14 mouse cellular contexts compared by ENCODE assay signal in the genomic region with DNA sequence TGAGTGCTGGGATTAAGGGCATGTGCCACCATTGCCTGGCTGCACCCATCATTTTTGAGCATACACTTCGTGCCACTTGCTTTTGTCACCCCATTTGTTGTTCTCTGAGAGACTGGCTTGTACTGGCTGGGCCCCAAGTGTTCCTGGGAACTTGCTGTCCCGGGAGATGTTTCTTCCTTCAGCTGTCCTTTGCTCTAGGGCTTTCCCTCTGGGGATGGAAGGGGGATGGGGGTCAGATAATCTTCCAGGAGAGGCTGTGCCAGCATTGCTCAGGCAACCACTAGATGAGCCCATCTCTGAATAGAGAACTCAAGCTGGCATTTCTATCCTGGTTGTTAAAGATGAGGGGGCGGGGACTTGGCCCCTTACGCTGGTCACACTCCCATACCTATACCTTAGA. TPM values are rescaled to one million over a fixed set of nuclear protein-coding genes. Genes with fewer than 3 reads are reported as not detected.
DNase-seq lines count a peak whose midpoint lies in the region; TF ChIP-seq lines count a peak whose summit lies in the region.
"Had no signal": no experiment of that assay in that cellular context is flagged by ENCODE, and none has a peak within 500 bp of the region (broad histone marks: within the 10 kb centered on the region; RNA-seq: fewer than 3 reads in every experiment).

No protein-coding gene starts in this region.

- TF ChIP-seq CTCF in left cerebral cortex, adult 2 months (IDR thresholded peaks at IDR 0.05), result no peak

- no peaks in the 10 kb centered on the region for H3K36me3 ChIP-seq in heart, embryonic 10.5 days
- no peaks in the 10 kb centered on the region for H3K36me3 ChIP-seq in macrophage (ENCODE audit: inconsistent target)
- H3K36me3 ChIP-seq: embryonic facial prominence, embryonic 13.5 days; hindbrain, embryonic 12.5 days; liver, embryonic 12.5 days; neural tube, embryonic 15.5 days had no signal

- intact Hi-C loops in left cerebral cortex, adult 2 months (cut with DNase I), result no loop called here

- H3K27me3 ChIP-seq in heart, embryonic 10.5 days (ENCODE audit: insufficient read depth, poor library complexity, severe bottlenecking), result no peaks in the 10 kb centered on the region
- H3K27me3 ChIP-seq: embryonic facial prominence, embryonic 13.5 days; hindbrain, embryonic 12.5 days; liver, embryonic 12.5 days; neural tube, embryonic 15.5 days had no signal

- H3K27ac ChIP-seq in heart, embryonic 10.5 days, result no peak overlapping the region
- H3K27ac ChIP-seq in left cerebral cortex, adult 2 months, result peak overlapping the region; percentile 72; the same call in 1 of the 2 replicates
- H3K27ac ChIP-seq in macrophage, result peak overlapping the region; percentile 44; the same call in 1 of the 2 replicates
- H3K27ac ChIP-seq: embryonic facial prominence, embryonic 13.5 days; hindbrain, embryonic 12.5 days; liver, embryonic 12.5 days had no signal

- DNase-seq in adrenal gland, adult (ENCODE audit: inconsistent age in 2 of 2, low spot score in 1 of 2), result peak; percentile 57 to 65
- no peak for DNase-seq in adrenal gland, adult 18-20 months (ENCODE audit: low spot score in 2 of 2)
- peak; percentile 76 to 84 for DNase-seq in heart, adult 18-20 months
- no peak for DNase-seq in heart, embryonic 10.5 days (ENCODE audit: low spot score)
- no peak for DNase-seq in left cerebral cortex, adult 2 months (ENCODE audit: extremely low spot score in 1 of 2, low spot score in 2 of 2)
- DNase-seq in left cerebral cortex, adult 11 months (ENCODE audit: low spot score), result no peak
- DNase-seq in embryo, embryonic 11 days, result no peak
- DNase-seq: cerebellum, postnatal 36 days; thymus, postnatal 4 days had no signal

- 74% methylated on average over 4 of the region's 4 CpGs for WGBS in heart, embryonic 10.5 days
- 91% methylated on average over 4 of the region's 4 CpGs for whole genome bisulfite sequencing in macrophage (ENCODE audit: missing documents)

- H3K4me3 ChIP-seq in heart, embryonic 10.5 days, result no peak overlapping the region
- no peak overlapping the region for H3K4me3 ChIP-seq in left cerebral cortex, adult 2 months
- no peak overlapping the region for H3K4me3 ChIP-seq in macrophage (ENCODE audit: inconsistent target)
- H3K4me3 ChIP-seq: embryonic facial prominence, embryonic 13.5 days; hindbrain, embryonic 12.5 days; liver, embryonic 12.5 days; neural tube, embryonic 15.5 days had no signal

- no peaks in the 10 kb centered on the region for H3K9me3 ChIP-seq in heart, embryonic 10.5 days
- H3K9me3 ChIP-seq: embryonic facial prominence, embryonic 13.5 days; hindbrain, embryonic 12.5 days; liver, embryonic 12.5 days; neural tube, embryonic 15.5 days had no signal

- H3K4me1 ChIP-seq in heart, embryonic 10.5 days, result peaks cover 29% of the 10 kb centered on the region; the same call in 1 of the 2 replicates
- H3K4me1 ChIP-seq: embryonic facial prominence, embryonic 13.5 days had no signal

- no peaks in the 10 kb centered on the region for H3K79me2 ChIP-seq in macrophage (ENCODE audit: inconsistent target)

RNA-seq across cellular contexts. Expression of gene Slc25a33, which starts 17.4 kb away (rescaled TPM):
- total RNA-seq in adrenal gland, adult 18-20 months (2021), result 10 to 100 TPM; 16.3 to 24.3 TPM
- 10 to 100 TPM; 22.7 to 25.7 TPM for total RNA-seq in heart, adult 18-20 months (2021)
- polyA plus RNA-seq in heart, embryonic 10.5 days (2016; fragmentation: Nextera tagmentation; extraction: Ambion mirVana), result 9.0 and 15.5 TPM in 2 replicates
- total RNA-seq in left cerebral cortex, adult 2 months (2021), result 10 to 100 TPM; 25.9 to 30.2 TPM
- total RNA-seq in macrophage (2018; cell fraction: chromatin; rRNA removed), result 10 to 100 TPM in 1 of 26 experiments, 1 to 10 TPM in 23, under 1 TPM in 2; 0.46 to 25.3 (median 2.5) TPM
- 1 to 10 TPM; 3.2 to 8.9 (median 4.8) TPM for total RNA-seq in macrophage (2018; cell fraction: cytosol; rRNA removed)
- 10 to 100 TPM in 4 of 26 experiments, 1 to 10 TPM in 22; 1.1 to 15.7 (median 5.1) TPM for total RNA-seq in macrophage (2018; cell fraction: nucleus; rRNA removed)
- 1.5 to 5.8 TPM (median 4.0 TPM) in 3 replicates for polyA plus RNA-seq in macrophage (2018)

RNA-seq across cellular contexts. Expression of gene Tmem201, which starts 53.6 kb away (rescaled TPM):
- 10 to 100 TPM; 27.8 to 29.0 TPM for total RNA-seq in adrenal gland, adult 18-20 months (2021)
- total RNA-seq in heart, adult 18-20 months (2021), result 10 to 100 TPM; 85.2 to 90.5 TPM
- polyA plus RNA-seq in heart, embryonic 10.5 days (2016; fragmentation: Nextera tagmentation; extraction: Ambion mirVana), result 43.1 and 54.0 TPM in 2 replicates
- total RNA-seq in left cerebral cortex, adult 2 months (2021), result 10 to 100 TPM; 63.3 to 67.9 TPM
- 10 to 100 TPM in 3 of 26 experiments, 1 to 10 TPM in 21, under 1 TPM in 2; 0.71 to 13.4 (median 4.4) TPM for total RNA-seq in macrophage (2018; cell fraction: chromatin; rRNA removed)
- 1 to 10 TPM; 1.8 to 5.4 (median 3.4) TPM for total RNA-seq in macrophage (2018; cell fraction: cytosol; rRNA removed)
- 10 to 100 TPM in 2 of 26 experiments, 1 to 10 TPM in 23, under 1 TPM in 1; 0.65 to 23.3 (median 2.8) TPM for total RNA-seq in macrophage (2018; cell fraction: nucleus; rRNA removed)
- 2.6 to 9.5 TPM (median 3.0 TPM) in 3 replicates for polyA plus RNA-seq in macrophage (2018)

Comparison
In these comparisons a context has a peak if more than half of its experiments do, and no peak if none do; other contexts are left out.
1. DNase-seq: peak in adrenal gland, adult (2 of 2) and heart, adult 18-20 months (2 of 2); none in adrenal gland, adult 18-20 months (0 of 2), heart, embryonic 10.5 days (single experiment), left cerebral cortex, adult 2 months (0 of 2), left cerebral cortex, adult 11 months (single experiment) and embryo, embryonic 11 days (single experiment).